Mouse (Mus musculus): Measurements from ENCODE around the gene Fastk.

- TF ChIP-seq POLR2A (IDR thresholded peaks at IDR 0.05; ENCODE audit: borderline replicate concordance, low read depth, low read length): no peak
- TF ChIP-seq CTCF (IDR thresholded peaks at IDR 0.05; ENCODE audit: low read depth, low read length): no peak
Observed at GRCm38 (mm10) chr5:24408651-24409050, 36.4 kb downstream of the Fastk start.

All from bone marrow macrophage, adult 2 months (primary cell).